Comparison of ENCODE assay signal across 20 mouse cellular contexts in genomic region chr8:124382235-124382634, GRCm38 (mm10). TPM values are rescaled to one million over a fixed set of nuclear protein-coding genes. Genes with fewer than 3 reads are reported as not detected.
DNase-seq lines count a peak whose midpoint lies in the region; ATAC-seq and TF ChIP-seq lines count a peak whose summit lies in the region.
"Had no signal": no experiment of that assay in that cellular context is flagged by ENCODE, and none has a peak within 500 bp of the region (broad histone marks: within the 10 kb centered on the region; RNA-seq: fewer than 3 reads in every experiment).

No protein-coding gene starts in this region.

- peaks cover 39% of the 10 kb centered on the region for H3K36me3 ChIP-seq in hindbrain, embryonic 13.5 days
- no peaks in the 10 kb centered on the region for H3K36me3 ChIP-seq in hindbrain, embryonic 11.5 days (ENCODE audit: control insufficient read depth, insufficient read depth, low read length)
- no peaks in the 10 kb centered on the region for H3K36me3 ChIP-seq in hindbrain, embryonic 16.5 days (ENCODE audit: control insufficient read depth, insufficient read depth, low read length)
- H3K36me3 ChIP-seq in midbrain, embryonic 16.5 days (ENCODE audit: control insufficient read depth, insufficient read depth, low read length), result no peaks in the 10 kb centered on the region
- H3K36me3 ChIP-seq: heart, embryonic 10.5 days had no signal

- ATAC-seq in hindbrain, embryonic 13.5 days (ENCODE audit: low FRiP score), result no peak
- no peak for ATAC-seq in hindbrain, embryonic 11.5 days (ENCODE audit: low FRiP score)
- peak; percentile 46; the same call in 1 of the 2 replicates for ATAC-seq in hindbrain, embryonic 16.5 days
- peak; percentile 53; the same call in 1 of the 2 replicates for ATAC-seq in midbrain, embryonic 16.5 days
- ATAC-seq: inflammation-experienced regulatory T-cells, adult 6 months had no signal

- no peak for TF ChIP-seq CTCF in brain, embryonic 14.5 days (IDR thresholded peaks at IDR 0.05; ENCODE audit: borderline replicate concordance, extremely low read depth, insufficient read depth, insufficient read length)

- H3K9me3 ChIP-seq in hindbrain, embryonic 13.5 days, result no peaks in the 10 kb centered on the region
- no peaks in the 10 kb centered on the region for H3K9me3 ChIP-seq in hindbrain, embryonic 11.5 days (ENCODE audit: control insufficient read depth, low read length)
- H3K9me3 ChIP-seq in hindbrain, embryonic 16.5 days (ENCODE audit: control insufficient read depth, low read length), result no peaks in the 10 kb centered on the region
- H3K9me3 ChIP-seq in midbrain, embryonic 16.5 days (replicated peaks; ENCODE audit: control insufficient read depth, low read length, poor library complexity, severe bottlenecking), result no peaks in the 10 kb centered on the region
- H3K9me3 ChIP-seq: heart, embryonic 10.5 days had no signal

- WGBS in hindbrain, embryonic 13.5 days, result 42% methylated on average over 10 of the region's 10 CpGs
- WGBS in hindbrain, embryonic 11.5 days, result 59% methylated on average over 10 of the region's 10 CpGs
- 35% methylated on average over 10 of the region's 10 CpGs for WGBS in hindbrain, embryonic 16.5 days
- 11% methylated on average over 10 of the region's 10 CpGs for WGBS in midbrain, embryonic 16.5 days

- TF ChIP-seq POLR2A in brain, embryonic 14.5 days (IDR thresholded peaks at IDR 0.05; ENCODE audit: borderline replicate concordance, extremely low read depth, insufficient read depth, insufficient read length, poor library complexity, severe bottlenecking), result no peak

- no peaks in the 10 kb centered on the region for H3K27me3 ChIP-seq in hindbrain, embryonic 13.5 days
- no peaks in the 10 kb centered on the region for H3K27me3 ChIP-seq in hindbrain, embryonic 11.5 days (ENCODE audit: control insufficient read depth, insufficient read depth, low read length)
- H3K27me3 ChIP-seq in hindbrain, embryonic 16.5 days (replicated peaks; ENCODE audit: control insufficient read depth, insufficient read depth, low read length), result no peaks in the 10 kb centered on the region
- H3K27me3 ChIP-seq in midbrain, embryonic 16.5 days (ENCODE audit: control insufficient read depth, insufficient read depth, low read depth, low read length), result no peaks in the 10 kb centered on the region

- H3K9ac ChIP-seq in hindbrain, embryonic 13.5 days, result peak overlapping the region; percentile 36; the same call in 1 of the 2 replicates
- H3K9ac ChIP-seq in hindbrain, embryonic 11.5 days (ENCODE audit: low read depth, low read length), result no peak overlapping the region
- H3K9ac ChIP-seq in hindbrain, embryonic 16.5 days (ENCODE audit: low read depth, low read length), result no peak overlapping the region
- no peak overlapping the region; the same call in 1 of the 2 replicates for H3K9ac ChIP-seq in midbrain, embryonic 16.5 days (ENCODE audit: low read depth, low read length)
- H3K9ac ChIP-seq: lung, embryonic 14.5 days had no signal

- H3K4me1 ChIP-seq in hindbrain, embryonic 13.5 days (replicated peaks), result peaks cover 25% of the 10 kb centered on the region
- H3K4me1 ChIP-seq in hindbrain, embryonic 11.5 days (replicated peaks; ENCODE audit: control insufficient read depth, insufficient read depth, low read length), result no peaks in the 10 kb centered on the region
- no peaks in the 10 kb centered on the region for H3K4me1 ChIP-seq in hindbrain, embryonic 16.5 days (ENCODE audit: control insufficient read depth, insufficient read depth, low read depth, low read length)
- peaks cover 7% of the 10 kb centered on the region; the same call in 1 of the 2 replicates for H3K4me1 ChIP-seq in midbrain, embryonic 16.5 days (ENCODE audit: control insufficient read depth, insufficient read depth, low read length)

- peak overlapping the region; percentile 42; the same call in 1 of the 2 replicates for H3K27ac ChIP-seq in hindbrain, embryonic 13.5 days
- H3K27ac ChIP-seq in hindbrain, embryonic 11.5 days (ENCODE audit: low read depth, low read length), result no peak overlapping the region
- peak overlapping the region; percentile 61 for H3K27ac ChIP-seq in hindbrain, embryonic 16.5 days (ENCODE audit: low read depth, low read length)
- peak overlapping the region; percentile 42; the same call in 1 of the 2 replicates for H3K27ac ChIP-seq in midbrain, embryonic 16.5 days (ENCODE audit: low read length)
- H3K27ac ChIP-seq: heart, embryonic 10.5 days; macrophage had no signal

- H3K4me2 ChIP-seq in hindbrain, embryonic 13.5 days, result no peak overlapping the region
- no peak overlapping the region for H3K4me2 ChIP-seq in hindbrain, embryonic 11.5 days (replicated peaks; ENCODE audit: low read depth, low read length)
- H3K4me2 ChIP-seq in hindbrain, embryonic 16.5 days (ENCODE audit: low read length), result no peak overlapping the region
- H3K4me2 ChIP-seq in midbrain, embryonic 16.5 days (ENCODE audit: low read length), result no peak overlapping the region; the same call in 1 of the 2 replicates
- H3K4me2 ChIP-seq: liver, embryonic 11.5 days; lung, embryonic 14.5 days had no signal

- DNase-seq in hindbrain, embryonic 11.5 days (ENCODE audit: low spot score), result no peak
- peak; percentile 62 for DNase-seq in brain, embryonic 14.5 days (ENCODE audit: low read depth)
- no peak for DNase-seq in right cerebral cortex, postnatal 14 days
- DNase-seq in adrenal gland, adult 2 months, result no peak
- DNase-seq: adrenal gland, postnatal 36 days; cerebellum, postnatal 10 days; heart, postnatal 10 days; kidney, adult 9 months; kidney, postnatal 36 days; lung, embryonic 14.5 days had no signal

- H3K4me3 ChIP-seq in hindbrain, embryonic 13.5 days, result no peak overlapping the region
- no peak overlapping the region for H3K4me3 ChIP-seq in hindbrain, embryonic 11.5 days (ENCODE audit: low read depth, low read length)
- no peak overlapping the region for H3K4me3 ChIP-seq in hindbrain, embryonic 16.5 days (ENCODE audit: low read length)
- H3K4me3 ChIP-seq in midbrain, embryonic 16.5 days (ENCODE audit: low read depth, low read length), result no peak overlapping the region
- H3K4me3 ChIP-seq: heart, embryonic 10.5 days had no signal

RNA-seq across cellular contexts. Expression of gene Pgbd5, which starts 57.2 kb away (rescaled TPM):
- 10.3 and 11.0 TPM in 2 replicates for polyA plus RNA-seq in hindbrain, embryonic 13.5 days (2015; fragmentation: Nextera tagmentation; extraction: Ambion mirVana)
- 5.0 and 5.3 TPM in 2 replicates for polyA plus RNA-seq in hindbrain, embryonic 11.5 days (2014; fragmentation: Nextera tagmentation; extraction: Ambion mirVana)
- polyA plus RNA-seq in brain, embryonic 14.5 days (2012; rRNA removed), result 32.1 and 33.4 TPM in 2 replicates
- polyA plus RNA-seq in hindbrain, embryonic 16.5 days (2015; fragmentation: Nextera tagmentation; extraction: Ambion mirVana), result 12.8 and 13.6 TPM in 2 replicates
- 12.2 and 13.7 TPM in 2 replicates for polyA plus RNA-seq in midbrain, embryonic 16.5 days (2015; fragmentation: Nextera tagmentation; extraction: Ambion mirVana)
- 1 to 10 TPM; 5.3 to 5.4 TPM for total RNA-seq in adrenal gland, adult 2 months (2021)
- 8.0 and 8.6 TPM in 2 replicates for polyA plus RNA-seq in adrenal gland, adult 2 months (2012; rRNA removed)
- total RNA-seq: monocyte, adult 5-6 weeks; neutrophil, adult 5-6 weeks had no signal
- polyA plus RNA-seq: C2C12; inflammation-experienced regulatory T-cells, adult 6 months had no signal

Comparison
In these comparisons a context has a peak if more than half of its experiments do, and no peak if none do; other contexts are left out.
1. ATAC-seq: peak in hindbrain, embryonic 16.5 days (single experiment) and midbrain, embryonic 16.5 days (single experiment); none in hindbrain, embryonic 13.5 days (single experiment) and hindbrain, embryonic 11.5 days (single experiment).